Mouse (Mus musculus) forebrain, embryonic 10.5 days (tissue): ENCODE results near the gene Ccdc184. TPM values are rescaled to one million over a fixed set of nuclear protein-coding genes. Genes with fewer than 3 reads are reported as not detected.
A peak's percentile ranks its signal among the peaks of the same experiment; 100 is the strongest.

ENCODE experiments used
- DNase-seq: peaks from one replicate; pipeline ENCODE4 v3.0.0-alpha.2; 2017; ENCODE audit warnings: low spot score; ENCODE audit errors: extremely low spot score
- H3K27ac ChIP-seq: fragments of 300-500 bp; sonication (generic); 2 replicates; pipeline ENCODE4 v1.5.1; 2016; ENCODE audit warnings: mild to moderate bottlenecking
- H3K27me3 ChIP-seq: fragments of 300-500 bp; sonication (generic); 2 replicates; pipeline ENCODE4 v1.6.1; 2016; ENCODE audit warnings: mild to moderate bottlenecking; ENCODE audit not compliant: poor library complexity, severe bottlenecking
- H3K36me3 ChIP-seq: fragments of 300-500 bp; sonication (generic); replicated peaks from 2 replicates; pipeline ENCODE4 v1.6.1; 2016; ENCODE audit warnings: mild to moderate bottlenecking, moderate library complexity
- H3K4me1 ChIP-seq: fragments of 300-500 bp; sonication (generic); 2 replicates; pipeline ENCODE4 v1.6.1; 2016
- H3K4me3 ChIP-seq: fragments of 300-500 bp; sonication (generic); 2 replicates; pipeline ENCODE4 v1.5.1; 2016; ENCODE audit warnings: mild to moderate bottlenecking, moderate library complexity
- H3K9me3 ChIP-seq: fragments of 300-500 bp; sonication (generic); 2 replicates; pipeline ENCODE4 v1.6.1; 2016; ENCODE audit warnings: mild to moderate bottlenecking, moderate library complexity
- WGBS: fragments of 180-500 bp; shearing (Covaris S2); methylation state at CpG from one replicate; pipeline ENCODE4 v1.1.7; 2016; 5-methylcytosine and 5-hydroxymethylcytosine counted together
- polyA plus RNA-seq: library from polyadenylated mRNA; unstranded; fragments of >200 nt; fragmentation: Nextera tagmentation; extraction: Ambion mirVana; gene quantifications from 2 replicates; pipeline ENCODE4 v1.2.1, GENCODE M21; 2016

Ccdc184 gene
- polyA plus RNA-seq, 1 experiment from 2014 or later = 4.4 TPM

DNA sequence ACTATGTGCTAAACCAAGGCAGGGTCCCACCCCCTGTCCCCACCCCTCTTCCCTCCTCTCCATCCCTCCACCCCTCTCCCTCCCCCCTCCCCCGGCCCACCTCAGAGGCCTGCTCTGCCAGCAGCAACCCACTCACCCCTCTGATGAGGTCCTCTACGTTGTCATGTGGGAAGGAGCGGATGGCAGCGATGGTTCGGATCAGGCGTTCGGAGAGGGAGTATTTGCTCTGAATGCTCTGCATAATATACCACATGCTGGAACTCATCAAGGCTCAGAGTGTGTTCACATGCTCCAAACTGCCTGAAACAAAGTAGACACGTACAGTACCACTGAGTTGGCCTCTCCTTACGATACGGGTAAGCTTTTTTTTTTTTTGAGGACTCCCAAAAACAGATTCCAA, 24.4 kb upstream of the Ccdc184 start:
- Histone ChIP-seq H3K4me1 (peaks cover 23% of the 10 kb centered on the region), H3K4me3 (no peak overlapping the region), H3K27ac (no peak overlapping the region), H3K36me3 (peaks cover 47% of the 10 kb centered on the region), H3K27me3 (no peaks in the 10 kb centered on the region), H3K9me3 (no peaks in the 10 kb centered on the region)
- no peak for DNase-seq
- WGBS = 85% methylated on average over 10 of the region's 10 CpGs

DNA sequence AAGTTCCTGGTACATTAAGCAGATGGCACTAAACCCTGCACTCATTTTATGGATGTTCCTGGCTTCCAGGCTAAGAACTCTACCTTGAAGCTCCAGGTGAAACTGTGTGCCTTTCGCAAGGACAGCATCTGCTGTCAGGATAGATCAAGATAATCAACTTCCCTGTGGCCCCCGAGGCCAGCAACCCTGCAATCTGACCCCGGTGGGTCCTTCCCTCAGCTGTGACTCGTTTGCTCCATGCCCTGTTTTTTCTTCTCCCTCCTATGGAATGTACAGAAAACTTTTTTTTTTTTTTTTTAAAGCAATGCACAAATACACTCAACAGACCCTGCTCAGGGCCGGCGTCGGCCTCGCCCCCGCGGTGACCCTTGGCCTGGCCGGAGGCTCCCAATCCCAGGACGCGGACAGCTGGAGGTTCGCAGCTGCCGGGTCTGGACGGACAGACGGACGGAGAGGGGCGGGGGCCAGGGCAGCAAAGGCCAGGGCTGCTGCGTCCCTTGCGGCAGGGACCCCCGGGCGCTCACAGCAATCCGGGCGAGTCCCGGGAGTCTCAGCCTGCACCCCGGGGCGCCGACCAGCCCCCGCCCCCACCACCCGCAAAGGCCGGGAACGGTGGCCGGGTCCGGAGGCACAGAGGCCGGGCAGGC, 22.0 kb upstream of the Ccdc184 start:
- DNase-seq = peak; percentile 36
- H3K27ac ChIP-seq = peak overlapping the region; percentile 93
- H3K36me3 ChIP-seq = peaks cover 25% of the 10 kb centered on the region
- 1% methylated on average over 36 of the region's 36 CpGs for WGBS
- no peaks in the 10 kb centered on the region for H3K27me3 ChIP-seq
- H3K9me3 ChIP-seq = no peaks in the 10 kb centered on the region
- peak overlapping the region; percentile 93 for H3K4me3 ChIP-seq
- peaks cover 18% of the 10 kb centered on the region for H3K4me1 ChIP-seq

DNA sequence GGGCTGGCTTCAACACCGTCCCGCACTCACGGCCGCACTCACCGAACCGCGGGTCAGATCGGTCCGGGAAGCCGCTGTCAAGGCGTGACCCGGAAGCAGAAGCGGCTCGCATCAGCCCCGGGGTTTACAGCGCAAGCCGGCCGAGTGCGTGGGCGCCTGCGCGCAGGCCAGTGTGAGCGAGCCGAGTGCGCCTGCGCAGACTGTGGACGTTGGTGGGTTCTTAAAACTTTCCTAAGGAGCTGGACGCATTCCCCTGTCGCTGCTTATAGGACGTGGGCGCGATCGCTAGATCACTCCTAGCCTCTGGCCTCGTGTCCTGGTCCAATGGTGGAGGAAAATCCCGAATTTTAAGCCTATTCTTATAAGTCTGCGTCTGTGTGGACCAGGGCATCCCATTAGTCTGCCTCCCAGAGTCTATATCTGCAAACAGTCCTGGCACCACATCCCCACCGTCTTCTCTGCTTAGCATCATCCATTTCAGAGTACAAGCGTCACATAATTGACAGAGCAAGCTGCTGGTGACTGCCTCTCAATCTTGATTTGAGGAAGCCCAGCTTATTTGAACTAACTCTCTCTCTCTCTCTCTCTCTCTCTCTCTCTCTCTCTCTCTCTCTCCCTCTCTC, 21.3 kb upstream of the Ccdc184 start:
- H3K27ac ChIP-seq = peak overlapping the region; percentile 93
- WGBS = under 1% methylated on average over 38 of the region's 38 CpGs
- peak; percentile 91 for DNase-seq
- no peaks in the 10 kb centered on the region for H3K9me3 ChIP-seq
- H3K36me3 ChIP-seq = peaks cover 18% of the 10 kb centered on the region
- H3K4me3 ChIP-seq = peak overlapping the region; percentile 93
- H3K4me1 ChIP-seq = peaks cover 18% of the 10 kb centered on the region
- H3K27me3 ChIP-seq = no peaks in the 10 kb centered on the region

DNA sequence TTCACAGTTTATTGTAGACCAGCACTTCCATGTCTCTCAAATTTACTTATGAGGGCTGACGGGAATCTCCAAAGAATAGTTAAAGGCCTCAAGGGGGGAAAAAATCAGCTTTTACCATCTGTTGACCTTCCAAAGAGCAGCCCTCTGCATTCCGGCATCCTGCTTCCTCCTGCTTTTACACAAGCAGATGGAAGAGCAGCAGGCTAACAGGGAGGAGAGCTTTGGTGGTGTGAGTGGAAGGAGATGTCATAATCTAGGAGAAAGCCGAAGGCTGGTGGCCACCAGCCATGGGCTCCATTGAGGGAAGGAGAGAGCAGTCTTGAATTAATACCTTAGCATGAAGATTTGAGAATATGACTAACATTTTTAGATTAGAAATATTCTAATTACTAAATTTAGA, 18.6 kb upstream of the Ccdc184 start:
- Histone ChIP-seq H3K4me1 (peaks cover 22% of the 10 kb centered on the region), H3K9me3 (no peaks in the 10 kb centered on the region), H3K27ac (no peak overlapping the region), H3K4me3 (no peak overlapping the region), H3K36me3 (no peaks in the 10 kb centered on the region), H3K27me3 (no peaks in the 10 kb centered on the region)
- no peak for DNase-seq
- WGBS = 90% methylated on average over 3 of the region's 3 CpGs

DNA sequence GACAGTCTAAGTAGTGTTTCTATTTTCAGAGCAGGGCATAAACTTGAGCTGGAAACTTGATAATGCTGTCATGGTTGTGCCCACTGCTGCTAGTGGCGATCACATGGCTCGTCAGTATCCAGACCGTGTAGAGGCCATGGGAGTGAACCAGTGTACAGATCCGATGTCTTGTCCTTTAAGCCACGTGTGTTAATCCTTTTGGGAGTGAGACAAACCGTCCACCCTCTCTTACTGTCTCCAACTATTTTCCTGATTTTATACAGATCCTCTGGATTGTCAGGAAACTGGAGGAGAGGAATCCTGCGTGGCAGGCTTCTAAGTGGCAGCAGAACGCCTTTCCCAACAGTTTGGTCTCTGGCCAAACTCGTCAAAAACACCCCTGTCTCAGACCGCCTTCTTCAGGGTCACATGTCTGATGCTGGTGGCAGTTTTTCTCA, 17.8 kb upstream of the Ccdc184 start:
- H3K36me3 ChIP-seq = no peaks in the 10 kb centered on the region
- DNase-seq = no peak
- H3K27ac ChIP-seq = no peak overlapping the region
- H3K4me1 ChIP-seq = peaks cover 24% of the 10 kb centered on the region
- WGBS = 82% methylated on average over 10 of the region's 10 CpGs
- no peaks in the 10 kb centered on the region for H3K27me3 ChIP-seq
- no peaks in the 10 kb centered on the region for H3K9me3 ChIP-seq
- H3K4me3 ChIP-seq = no peak overlapping the region

DNA sequence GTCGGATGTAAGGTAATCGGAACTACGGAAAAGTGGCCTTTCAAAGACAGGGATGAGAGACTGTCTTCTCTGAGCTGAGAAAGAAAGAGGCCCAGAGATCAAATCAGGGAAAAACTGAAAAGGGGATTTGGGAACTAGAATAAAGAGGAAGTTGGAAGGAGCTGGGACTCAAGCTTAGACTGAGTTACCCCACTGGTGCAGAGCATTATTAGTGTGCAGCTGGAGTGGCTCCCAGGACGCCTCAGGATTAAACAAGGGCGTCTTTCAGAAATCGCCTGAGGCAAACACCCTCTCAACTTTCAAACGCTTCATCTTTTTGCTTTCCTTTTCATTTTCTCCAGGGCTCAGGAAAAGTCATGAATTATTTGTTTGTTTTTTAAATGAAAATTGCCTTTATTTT, 14.0 kb upstream of the Ccdc184 start:
- DNase-seq = no peak
- 68% methylated on average over 7 of the region's 7 CpGs for WGBS
- peaks cover 7% of the 10 kb centered on the region for H3K4me1 ChIP-seq
- H3K27me3 ChIP-seq = no peaks in the 10 kb centered on the region
- no peaks in the 10 kb centered on the region for H3K36me3 ChIP-seq
- no peak overlapping the region for H3K27ac ChIP-seq
- H3K9me3 ChIP-seq = no peaks in the 10 kb centered on the region
- no peak overlapping the region for H3K4me3 ChIP-seq

DNA sequence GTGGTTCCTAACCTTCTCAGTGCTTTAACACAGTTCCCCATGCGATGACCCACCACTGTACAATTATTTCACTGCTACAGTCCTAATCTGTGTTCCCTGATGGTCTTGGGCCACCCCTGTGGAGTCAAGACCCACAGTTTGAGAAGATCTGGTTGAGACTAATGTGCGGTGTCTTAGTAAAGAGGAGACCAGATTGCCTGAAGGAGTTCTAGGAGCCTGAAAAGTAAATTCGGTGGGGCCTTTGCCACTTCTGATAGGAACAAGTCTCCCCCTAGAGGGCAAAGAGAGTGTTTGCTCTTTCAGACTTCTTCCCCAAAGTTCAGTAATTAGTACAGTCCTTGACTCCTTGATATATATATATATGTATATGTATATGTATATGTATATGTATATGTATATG, 13.3 kb upstream of the Ccdc184 start:
- DNase-seq = no peak
- H3K27ac ChIP-seq = no peak overlapping the region; the same call in 1 of the 2 replicates
- no peak overlapping the region for H3K4me3 ChIP-seq
- 36% methylated on average over 3 of the region's 3 CpGs for WGBS
- no peaks in the 10 kb centered on the region for H3K36me3 ChIP-seq
- no peaks in the 10 kb centered on the region for H3K9me3 ChIP-seq
- peaks cover 7% of the 10 kb centered on the region for H3K4me1 ChIP-seq
- no peaks in the 10 kb centered on the region for H3K27me3 ChIP-seq

DNA sequence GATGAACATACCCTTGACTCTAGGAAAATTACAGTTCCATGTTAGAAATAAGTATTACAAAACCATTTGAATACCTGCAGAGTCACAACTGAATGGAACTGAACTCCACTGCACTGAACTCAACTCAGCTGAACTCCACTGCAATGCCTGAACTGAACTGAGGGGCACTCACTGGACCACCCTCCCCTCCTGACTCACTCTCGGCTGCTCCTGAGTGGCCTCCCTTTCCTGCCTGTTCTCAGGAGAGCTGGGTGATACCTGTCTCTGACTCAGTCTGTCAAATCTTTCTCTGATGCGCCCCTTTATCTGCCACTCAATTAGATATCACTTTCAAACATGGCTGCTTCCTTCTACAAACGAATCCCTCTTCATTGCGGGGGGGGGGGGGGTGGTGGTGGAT, 12.8 kb upstream of the Ccdc184 start:
- no peak for DNase-seq
- peaks cover 7% of the 10 kb centered on the region for H3K4me1 ChIP-seq
- H3K36me3 ChIP-seq = no peaks in the 10 kb centered on the region
- H3K4me3 ChIP-seq = no peak overlapping the region
- WGBS = 68% methylated on average over 4 of the region's 4 CpGs
- no peaks in the 10 kb centered on the region for H3K27me3 ChIP-seq
- no peaks in the 10 kb centered on the region for H3K9me3 ChIP-seq
- H3K27ac ChIP-seq = no peak overlapping the region

DNA sequence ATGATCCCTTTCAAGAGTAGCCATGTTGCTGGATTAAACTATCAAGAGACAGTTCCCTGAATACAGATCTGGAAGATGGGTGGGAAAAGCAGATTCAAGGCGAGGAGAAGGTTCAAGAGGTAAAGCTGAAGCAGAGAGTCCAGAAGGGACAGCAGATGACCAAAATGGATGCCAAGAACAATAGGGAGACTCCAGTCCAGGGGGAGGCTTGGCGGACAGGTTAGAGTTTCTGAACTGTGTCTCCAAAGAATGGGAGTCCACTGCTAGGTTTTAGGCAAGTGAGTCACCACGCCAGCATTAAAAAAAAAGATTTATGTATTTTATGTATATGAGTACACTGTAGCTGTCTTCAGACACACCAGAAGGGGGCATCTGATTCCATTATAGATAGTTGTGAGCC, 12.3 kb upstream of the Ccdc184 start:
- Histone ChIP-seq H3K27me3 (no peaks in the 10 kb centered on the region), H3K4me3 (no peak overlapping the region), H3K36me3 (no peaks in the 10 kb centered on the region), H3K9me3 (no peaks in the 10 kb centered on the region), H3K27ac (no peak overlapping the region), H3K4me1 (peaks cover 7% of the 10 kb centered on the region)
- DNase-seq = no peak
- WGBS = 83% methylated on average over 3 of the region's 3 CpGs

DNA sequence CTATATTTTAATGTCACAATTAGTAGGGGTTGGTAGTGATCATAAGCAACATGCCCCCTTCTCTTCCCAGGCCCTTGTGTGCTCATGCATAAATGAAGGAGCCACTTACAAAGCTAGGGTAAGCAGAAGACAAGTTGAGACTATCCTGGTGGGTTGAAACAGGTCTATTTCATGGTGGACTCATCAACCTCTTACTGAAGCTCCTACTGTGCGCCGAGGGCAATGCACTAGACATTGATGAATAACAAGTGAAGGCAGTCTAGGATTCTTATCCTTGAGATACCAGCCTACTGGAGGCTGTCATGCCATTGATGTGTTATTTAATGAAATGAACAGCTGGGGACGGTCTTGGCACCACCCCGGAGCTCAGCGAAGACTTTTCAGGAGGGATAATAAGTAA, 11.7 kb upstream of the Ccdc184 start:
- 96% methylated on average over 5 of the region's 5 CpGs for WGBS
- no peaks in the 10 kb centered on the region for H3K9me3 ChIP-seq
- H3K4me1 ChIP-seq = peaks cover 10% of the 10 kb centered on the region
- H3K4me3 ChIP-seq = no peak overlapping the region
- H3K27me3 ChIP-seq = no peaks in the 10 kb centered on the region
- no peak overlapping the region for H3K27ac ChIP-seq
- no peaks in the 10 kb centered on the region for H3K36me3 ChIP-seq
- no peak for DNase-seq

DNA sequence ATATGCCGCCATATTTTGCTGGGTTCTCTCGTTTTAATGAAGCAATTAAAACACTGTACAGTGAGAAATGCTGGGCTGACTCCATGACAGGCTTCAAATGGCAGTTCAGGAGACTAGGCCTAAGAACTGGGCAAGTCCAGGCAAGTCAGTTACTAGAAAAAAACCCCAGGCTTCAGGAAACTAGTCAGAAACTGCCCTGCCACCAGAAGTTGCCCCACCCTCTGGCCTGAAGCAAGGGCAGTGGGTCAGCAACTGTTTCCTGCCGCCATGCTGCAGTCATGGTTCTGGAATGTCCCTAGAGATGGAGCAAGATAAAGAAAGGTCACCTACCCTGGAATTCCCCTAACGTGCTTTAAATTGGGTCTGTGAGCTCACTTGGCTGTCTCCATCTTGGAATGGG, 11.0 kb upstream of the Ccdc184 start:
- Histone ChIP-seq H3K27me3 (no peaks in the 10 kb centered on the region), H3K36me3 (no peaks in the 10 kb centered on the region), H3K4me3 (no peak overlapping the region), H3K9me3 (no peaks in the 10 kb centered on the region), H3K4me1 (peaks cover 16% of the 10 kb centered on the region), H3K27ac (no peak overlapping the region)
- DNase-seq = no peak
- 83% methylated on average over 4 of the region's 4 CpGs for WGBS

DNA sequence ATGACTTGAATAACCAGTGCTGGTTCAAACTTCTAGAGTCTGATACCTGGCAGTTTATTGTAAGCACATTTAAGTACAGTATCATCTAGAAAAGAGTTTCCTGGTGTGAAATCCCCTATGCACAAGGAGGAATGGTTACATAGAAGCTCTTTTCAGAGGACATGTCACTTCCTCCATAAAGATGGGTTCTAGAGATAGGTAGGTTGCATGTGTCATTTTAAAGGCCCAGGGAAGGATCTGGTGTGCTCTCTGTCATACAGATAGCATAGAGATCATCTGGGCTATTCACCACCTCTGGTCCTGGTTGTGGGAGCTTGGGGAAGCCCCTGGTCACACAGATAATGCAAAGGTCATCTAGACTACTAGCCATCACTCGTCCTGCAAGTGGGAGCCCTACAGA, 9.7 kb upstream of the Ccdc184 start:
- Histone ChIP-seq H3K9me3 (no peaks in the 10 kb centered on the region), H3K36me3 (no peaks in the 10 kb centered on the region), H3K27ac (no peak overlapping the region), H3K4me1 (peaks cover 23% of the 10 kb centered on the region), H3K27me3 (no peaks in the 10 kb centered on the region), H3K4me3 (no peak overlapping the region)
- DNase-seq = no peak
- WGBS = 78% methylated on average over 1 of the region's 1 CpGs

DNA sequence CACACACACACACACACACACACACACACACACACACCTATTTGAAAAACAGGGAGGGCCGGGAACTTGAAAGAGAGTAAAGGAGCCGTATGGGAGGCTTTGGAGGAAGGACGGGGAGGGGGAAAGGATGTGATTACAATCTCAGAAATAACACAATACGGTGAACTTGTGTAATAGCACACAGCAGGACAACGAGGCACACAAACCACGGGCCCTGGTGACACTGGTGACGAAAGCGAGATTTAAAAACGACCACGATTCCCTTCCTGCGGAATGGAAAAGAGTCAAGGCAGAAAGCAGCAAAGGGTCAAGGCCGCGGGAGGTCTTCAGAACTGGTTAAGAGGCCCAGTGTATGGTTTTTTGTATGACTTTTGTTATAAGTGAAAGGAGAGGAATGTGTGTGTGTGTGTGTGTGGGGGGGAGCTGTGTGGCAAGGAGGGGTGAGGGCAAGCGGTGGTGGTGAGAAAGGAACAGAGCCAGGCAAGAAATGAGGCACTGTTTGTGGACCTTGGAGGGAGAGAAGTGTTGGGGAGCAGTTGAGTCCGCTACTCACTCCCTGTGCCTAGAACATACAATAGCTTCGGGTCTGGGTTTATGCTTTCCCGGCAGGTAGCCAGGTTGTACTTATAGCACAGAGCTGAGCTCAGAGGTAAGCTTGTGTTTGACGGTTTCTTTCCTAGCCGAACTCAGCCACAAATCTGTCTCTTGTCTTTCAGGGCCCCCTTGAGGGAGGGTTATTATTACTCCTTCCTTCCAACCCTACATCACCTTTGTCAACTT, 5.7 kb upstream of the Ccdc184 start:
- no peaks in the 10 kb centered on the region for H3K36me3 ChIP-seq
- WGBS = 72% methylated on average over 19 of the region's 19 CpGs
- no peaks in the 10 kb centered on the region for H3K9me3 ChIP-seq
- peaks cover 12% of the 10 kb centered on the region for H3K27me3 ChIP-seq
- no peak for DNase-seq
- H3K27ac ChIP-seq = peak overlapping the region; percentile 37; the same call in 1 of the 2 replicates
- peaks cover 16% of the 10 kb centered on the region for H3K4me1 ChIP-seq
- H3K4me3 ChIP-seq = no peak overlapping the region
